Mouse (Mus musculus) neural tube, embryonic 11.5 days (tissue): ENCODE measurements around the gene Tmem248. TPM values are rescaled to one million over a fixed set of nuclear protein-coding genes. Genes with fewer than 3 reads are reported as not detected.
A peak's percentile ranks its signal among the peaks of the same experiment; 100 is the strongest.

Experiments used
- ATAC-seq: fragments of 200-750 bp; cut with Nextera tagmentation; 2 replicates; pipeline ENCODE4 v1.8.0; 2017; ENCODE audit warnings: moderate number of reproducible peaks, mild to moderate bottlenecking, moderate TSS enrichment, moderate library complexity; ENCODE audit not compliant: insufficient read depth, low FRiP score, low TSS enrichment
- DNase-seq: peaks from one replicate; pipeline ENCODE4 v3.0.0-alpha.2; 2015; ENCODE audit warnings: low spot score
- H3K27ac ChIP-seq: fragments of 300-500 bp; sonication (generic); 2 replicates; pipeline ENCODE4 v1.5.1; 2014; ENCODE audit warnings: low read depth, mild to moderate bottlenecking, low read length
- H3K27me3 ChIP-seq: fragments of 300-500 bp; sonication (generic); 2 replicates; pipeline ENCODE4 v1.6.1; 2014; ENCODE audit warnings: mild to moderate bottlenecking, low read length, mixed read lengths; ENCODE audit not compliant: control insufficient read depth, insufficient read depth
- H3K36me3 ChIP-seq: fragments of 300-500 bp; sonication (generic); 2 replicates; pipeline ENCODE4 v1.6.1; 2014; ENCODE audit warnings: mild to moderate bottlenecking, low read length, moderate library complexity, mixed read lengths; ENCODE audit not compliant: control insufficient read depth, insufficient read depth
- H3K4me1 ChIP-seq: fragments of 300-500 bp; sonication (generic); 2 replicates; pipeline ENCODE4 v1.6.1; 2014; ENCODE audit warnings: low read length, mixed read lengths; ENCODE audit not compliant: control insufficient read depth, insufficient read depth
- H3K4me2 ChIP-seq: fragments of 300-500 bp; sonication (generic); 2 replicates; pipeline ENCODE4 v1.6.1; 2014; ENCODE audit warnings: low read depth, mild to moderate bottlenecking, moderate library complexity
- H3K4me3 ChIP-seq: fragments of 300-500 bp; sonication (generic); 2 replicates; pipeline ENCODE4 v1.5.1; 2014; ENCODE audit warnings: low read depth, low read length
- H3K9ac ChIP-seq: fragments of 300-500 bp; sonication (generic); 2 replicates; pipeline ENCODE4 v1.6.1; 2014; ENCODE audit warnings: mild to moderate bottlenecking, low read length
- H3K9me3 ChIP-seq: fragments of 300-500 bp; sonication (generic); 2 replicates; pipeline ENCODE4 v1.6.1; 2016; ENCODE audit warnings: low read length; ENCODE audit not compliant: control insufficient read depth
- WGBS: fragments of 180-500 bp; shearing (Covaris S2); extraction: QIAGEN DNeasy Blood & Tissue Kit; methylation state at CpG from one replicate; pipeline ENCODE4 v1.1.7; 2014; 5-methylcytosine and 5-hydroxymethylcytosine counted together
- polyA plus RNA-seq: library from polyadenylated mRNA; unstranded; fragments of >200 nt; fragmentation: Nextera tagmentation; extraction: Ambion mirVana; gene quantifications from 2 replicates; pipeline ENCODE4 v1.2.1, GENCODE M21; 2014

Gene Tmem248
- polyA plus RNA-seq, 1 experiment from 2014 or later, result 35.8 TPM

GRCm38 (mm10) chr5:130217406-130217805 lies 525 bp downstream of the Tmem248 start:
- Histone ChIP-seq H3K9me3 (no peaks in the 10 kb centered on the region), H3K9ac (no peak overlapping the region), H3K27ac (no peak overlapping the region), H3K4me3 (no peak overlapping the region), H3K4me2 (no peak overlapping the region), H3K27me3 (no peaks in the 10 kb centered on the region), H3K36me3 (peaks cover 8% of the 10 kb centered on the region; the same call in 1 of the 2 replicates), H3K4me1 (peaks cover 2% of the 10 kb centered on the region; the same call in 1 of the 2 replicates)
- no peak for ATAC-seq
- no peak for DNase-seq
- WGBS, result 91% methylated on average over 4 of the region's 4 CpGs

- no peak for DNase-seq
- Histone ChIP-seq H3K4me3 (no peak overlapping the region), H3K27ac (no peak overlapping the region), H3K9me3 (no peaks in the 10 kb centered on the region), H3K27me3 (no peaks in the 10 kb centered on the region), H3K36me3 (peaks cover 3% of the 10 kb centered on the region; the same call in 1 of the 2 replicates), H3K4me2 (no peak overlapping the region), H3K9ac (no peak overlapping the region), H3K4me1 (peaks cover 6% of the 10 kb centered on the region; the same call in 1 of the 2 replicates)
- no peak for ATAC-seq
- WGBS, result 94% methylated on average over 5 of the region's 5 CpGs
These were observed 1.5 kb downstream of the Tmem248 start for GRCm38 (mm10) chr5:130218336-130218735.

GRCm38 (mm10) chr5:130221316-130221715 lies 4.4 kb downstream of the Tmem248 start:
- peak overlapping the region; percentile 56 for H3K4me2 ChIP-seq
- H3K4me1 ChIP-seq, result peaks cover 6% of the 10 kb centered on the region; the same call in 1 of the 2 replicates
- peak overlapping the region; percentile 93 for H3K9ac ChIP-seq
- 52% methylated on average over 2 of the region's 2 CpGs for WGBS
- no peak for DNase-seq
- H3K36me3 ChIP-seq, result no peaks in the 10 kb centered on the region
- no peak for ATAC-seq
- H3K27ac ChIP-seq, result no peak overlapping the region
- peak overlapping the region; percentile 77 for H3K4me3 ChIP-seq
- no peaks in the 10 kb centered on the region for H3K9me3 ChIP-seq
- no peaks in the 10 kb centered on the region for H3K27me3 ChIP-seq

GRCm38 (mm10) chr5:130221760-130222145 lies 4.9 kb downstream of the Tmem248 start:
- WGBS, result 1% methylated on average over 10 of the region's 10 CpGs
- no peaks in the 10 kb centered on the region for H3K9me3 ChIP-seq

GRCm38 (mm10) chr5:130222146-130223004 lies 5.5 kb downstream of the Tmem248 start:
- Histone ChIP-seq H3K4me2 (peak overlapping the region; percentile 56), H3K4me1 (peaks cover 6% of the 10 kb centered on the region; the same call in 1 of the 2 replicates), H3K27me3 (no peaks in the 10 kb centered on the region), H3K36me3 (no peaks in the 10 kb centered on the region), H3K27ac (peak overlapping the region; percentile 73), H3K9me3 (no peaks in the 10 kb centered on the region), H3K4me3 (peak overlapping the region; percentile 77), H3K9ac (peak overlapping the region; percentile 93)
- DNase-seq (peak; percentile 94), ATAC-seq (peak; percentile 81)
- WGBS, result under 1% methylated on average over 84 of the region's 88 CpGs

More at GRCm38 (mm10) chr5:130221760-130222145, 4.9 kb downstream of the Tmem248 start:
- Histone ChIP-seq H3K36me3 (no peaks in the 10 kb centered on the region), H3K4me3 (peak overlapping the region; percentile 77), H3K4me2 (peak overlapping the region; percentile 56), H3K27ac (peak overlapping the region; percentile 73; the same call in 1 of the 2 replicates), H3K9ac (peak overlapping the region; percentile 93), H3K4me1 (peaks cover 6% of the 10 kb centered on the region; the same call in 1 of the 2 replicates), H3K27me3 (no peaks in the 10 kb centered on the region)
- no peak for DNase-seq
- ATAC-seq, result peak; percentile 51

GRCm38 (mm10) chr5:130226790-130227189 lies 9.9 kb downstream of the Tmem248 start:
- no peak for ATAC-seq
- DNase-seq, result no peak
- Histone ChIP-seq H3K36me3 (no peaks in the 10 kb centered on the region; the same call in 1 of the 2 replicates), H3K9me3 (no peaks in the 10 kb centered on the region), H3K9ac (no peak overlapping the region), H3K4me1 (peaks cover 4% of the 10 kb centered on the region; the same call in 1 of the 2 replicates), H3K27me3 (no peaks in the 10 kb centered on the region), H3K4me2 (no peak overlapping the region), H3K4me3 (no peak overlapping the region), H3K27ac (no peak overlapping the region)
- WGBS, result 96% methylated on average over 3 of the region's 3 CpGs

- Histone ChIP-seq H3K27ac (no peak overlapping the region), H3K36me3 (peaks cover 6% of the 10 kb centered on the region), H3K4me1 (peaks cover 2% of the 10 kb centered on the region; the same call in 1 of the 2 replicates), H3K27me3 (no peaks in the 10 kb centered on the region), H3K9me3 (no peaks in the 10 kb centered on the region), H3K4me3 (no peak overlapping the region), H3K4me2 (no peak overlapping the region), H3K9ac (no peak overlapping the region)
- WGBS, result 83% methylated on average over 4 of the region's 4 CpGs
- ATAC-seq, result no peak
- DNase-seq, result no peak
These were observed 11.2 kb downstream of the Tmem248 start for GRCm38 (mm10) chr5:130228120-130228519.

GRCm38 (mm10) chr5:130236302-130236701 lies 19.4 kb downstream of the Tmem248 start:
- H3K4me3 ChIP-seq, result no peak overlapping the region
- ATAC-seq (no peak), DNase-seq (no peak)
- H3K36me3 ChIP-seq, result peaks cover 37% of the 10 kb centered on the region
- no peaks in the 10 kb centered on the region for H3K4me1 ChIP-seq
- H3K27ac ChIP-seq, result no peak overlapping the region
- H3K9me3 ChIP-seq, result no peaks in the 10 kb centered on the region
- 93% methylated on average over 8 of the region's 8 CpGs for WGBS
- no peak overlapping the region for H3K9ac ChIP-seq
- no peaks in the 10 kb centered on the region for H3K27me3 ChIP-seq
- no peak overlapping the region for H3K4me2 ChIP-seq
